Mouse (Mus musculus): ENCODE results near the gene Snx11. TPM values are rescaled to one million over a fixed set of nuclear protein-coding genes. Genes with fewer than 3 reads are reported as not detected.
A peak's percentile ranks its signal among the peaks of the same experiment; 100 is the strongest.

Snx11 gene
- polyA plus RNA-seq (2014; fragmentation: Nextera tagmentation; extraction: Ambion mirVana): 9.8 and 10.4 TPM in 2 replicates

- H3K27me3 ChIP-seq (ENCODE audit: control insufficient read depth, insufficient read depth, low read length): no peaks in the 10 kb centered on the region
- no peaks in the 10 kb centered on the region for H3K36me3 ChIP-seq (replicated peaks; ENCODE audit: control insufficient read depth, insufficient read depth, low read depth, low read length)
- WGBS: 1% methylated on average over 59 of the region's 59 CpGs
- DNase-seq (ENCODE audit: low spot score) (peak; percentile 99), ATAC-seq (replicated peaks; ENCODE audit: insufficient number of reproducible peaks, low FRiP score, low TSS enrichment, low read depth) (peak; percentile 99)
- no peak within 1 kb of the TSS; the same call in 1 of the 2 replicates for H3K27ac ChIP-seq (replicated peaks; ENCODE audit: low read depth, low read length)
- peak within 1 kb of the TSS; percentile 53 for H3K9ac ChIP-seq (replicated peaks; ENCODE audit: low read length)
- H3K9me3 ChIP-seq (replicated peaks; ENCODE audit: control insufficient read depth, low read length): no peaks in the 10 kb centered on the region
- peak within 1 kb of the TSS; percentile 55 for H3K4me2 ChIP-seq (ENCODE audit: low read depth, low read length)
- H3K4me1 ChIP-seq (ENCODE audit: control insufficient read depth, insufficient read depth, low read length): peaks cover 5% of the 10 kb centered on the region
- peak within 1 kb of the TSS; percentile 58 for H3K4me3 ChIP-seq (ENCODE audit: low read depth, low read length)
Measured at GRCm38 (mm10) chr11:96776968-96777962, at the start of gene Snx11. Snx11 (minus strand) TSS chr11:96777559.

GRCm38 (mm10) chr11:96826481-96826880 is 49.1 kb upstream of the Snx11 start:
- WGBS: 81% methylated on average over 2 of the region's 2 CpGs
- peaks cover 2% of the 10 kb centered on the region; the same call in 1 of the 2 replicates for H3K36me3 ChIP-seq (replicated peaks; ENCODE audit: control insufficient read depth, insufficient read depth, low read depth, low read length)
- no peak for DNase-seq (ENCODE audit: low spot score)
- H3K9me3 ChIP-seq (replicated peaks; ENCODE audit: control insufficient read depth, low read length): no peaks in the 10 kb centered on the region
- no peak for ATAC-seq (replicated peaks; ENCODE audit: insufficient number of reproducible peaks, low FRiP score, low TSS enrichment, low read depth)
- H3K27me3 ChIP-seq (ENCODE audit: control insufficient read depth, insufficient read depth, low read length): no peaks in the 10 kb centered on the region
- H3K9ac ChIP-seq (replicated peaks; ENCODE audit: low read length): peak overlapping the region; percentile 6; the same call in 1 of the 2 replicates
- no peak overlapping the region for H3K27ac ChIP-seq (replicated peaks; ENCODE audit: low read depth, low read length)
- no peak overlapping the region; the same call in 1 of the 2 replicates for H3K4me2 ChIP-seq (ENCODE audit: low read depth, low read length)
- H3K4me3 ChIP-seq (ENCODE audit: low read depth, low read length): 0 out of 2 replicates have a peak overlapping the region, but pooled peaks have one; percentile 1
- H3K4me1 ChIP-seq (ENCODE audit: control insufficient read depth, insufficient read depth, low read length): peaks cover 23% of the 10 kb centered on the region

- H3K4me2 ChIP-seq (ENCODE audit: low read depth, low read length): peak overlapping the region; percentile 2
- H3K9ac ChIP-seq (replicated peaks; ENCODE audit: low read length): no peak overlapping the region
- H3K4me1 ChIP-seq (ENCODE audit: control insufficient read depth, insufficient read depth, low read length): peaks cover 23% of the 10 kb centered on the region
- no peak for DNase-seq (ENCODE audit: low spot score)
- H3K27ac ChIP-seq (replicated peaks; ENCODE audit: low read depth, low read length): peak overlapping the region; percentile 82; the same call in 1 of the 2 replicates
- ATAC-seq (replicated peaks; ENCODE audit: insufficient number of reproducible peaks, low FRiP score, low TSS enrichment, low read depth): no peak
- H3K9me3 ChIP-seq (replicated peaks; ENCODE audit: control insufficient read depth, low read length): no peaks in the 10 kb centered on the region
- H3K36me3 ChIP-seq (replicated peaks; ENCODE audit: control insufficient read depth, insufficient read depth, low read depth, low read length): peaks cover 16% of the 10 kb centered on the region
- no peaks in the 10 kb centered on the region for H3K27me3 ChIP-seq (ENCODE audit: control insufficient read depth, insufficient read depth, low read length)
- H3K4me3 ChIP-seq (ENCODE audit: low read depth, low read length): no peak overlapping the region
- WGBS: 52% methylated on average over 7 of the region's 7 CpGs
Measured at GRCm38 (mm10) chr11:96824783-96825495, 47.6 kb upstream of the Snx11 start.

- H3K9me3 ChIP-seq (replicated peaks; ENCODE audit: control insufficient read depth, low read length): no peaks in the 10 kb centered on the region
- peaks cover 23% of the 10 kb centered on the region for H3K4me1 ChIP-seq (ENCODE audit: control insufficient read depth, insufficient read depth, low read length)
- peak overlapping the region; percentile 52 for H3K9ac ChIP-seq (replicated peaks; ENCODE audit: low read length)
- peak; percentile 98 for DNase-seq (ENCODE audit: low spot score)
- H3K36me3 ChIP-seq (replicated peaks; ENCODE audit: control insufficient read depth, insufficient read depth, low read depth, low read length): peaks cover 16% of the 10 kb centered on the region
- 2% methylated on average over 26 of the region's 26 CpGs for WGBS
- H3K27me3 ChIP-seq (ENCODE audit: control insufficient read depth, insufficient read depth, low read length): no peaks in the 10 kb centered on the region
- peak overlapping the region; percentile 46 for H3K4me3 ChIP-seq (ENCODE audit: low read depth, low read length)
- H3K4me2 ChIP-seq (ENCODE audit: low read depth, low read length): peak overlapping the region; percentile 94
- ATAC-seq (replicated peaks; ENCODE audit: insufficient number of reproducible peaks, low FRiP score, low TSS enrichment, low read depth): peak; percentile 82
- H3K27ac ChIP-seq (replicated peaks; ENCODE audit: low read depth, low read length): peak overlapping the region; percentile 82
Measured at GRCm38 (mm10) chr11:96823880-96824782, 46.8 kb upstream of the Snx11 start.

GRCm38 (mm10) chr11:96823471-96823837 is 46.1 kb upstream of the Snx11 start:
- ATAC-seq (replicated peaks; ENCODE audit: insufficient number of reproducible peaks, low FRiP score, low TSS enrichment, low read depth) (peak; percentile 46), DNase-seq (ENCODE audit: low spot score) (no peak)
- Histone ChIP-seq H3K27me3 (ENCODE audit: control insufficient read depth, insufficient read depth, low read length) (no peaks in the 10 kb centered on the region), H3K9ac (replicated peaks; ENCODE audit: low read length) (peak overlapping the region; percentile 52), H3K4me1 (ENCODE audit: control insufficient read depth, insufficient read depth, low read length) (peaks cover 23% of the 10 kb centered on the region), H3K27ac (replicated peaks; ENCODE audit: low read depth, low read length) (peak overlapping the region; percentile 59), H3K9me3 (replicated peaks; ENCODE audit: control insufficient read depth, low read length) (no peaks in the 10 kb centered on the region), H3K36me3 (replicated peaks; ENCODE audit: control insufficient read depth, insufficient read depth, low read depth, low read length) (peaks cover 16% of the 10 kb centered on the region), H3K4me3 (ENCODE audit: low read depth, low read length) (peak overlapping the region; percentile 46), H3K4me2 (ENCODE audit: low read depth, low read length) (peak overlapping the region; percentile 94)
- 11% methylated on average over 13 of the region's 13 CpGs for WGBS

GRCm38 (mm10) chr11:96822675-96823470 is 45.5 kb upstream of the Snx11 start:
- H3K36me3 ChIP-seq (replicated peaks; ENCODE audit: control insufficient read depth, insufficient read depth, low read depth, low read length): peaks cover 16% of the 10 kb centered on the region
- 37% methylated on average over 4 of the region's 4 CpGs for whole genome bisulfite sequencing

GRCm38 (mm10) chr11:96821956-96822355 is 44.6 kb upstream of the Snx11 start:
- peaks cover 15% of the 10 kb centered on the region for H3K36me3 ChIP-seq (replicated peaks; ENCODE audit: control insufficient read depth, insufficient read depth, low read depth, low read length)
- no peaks in the 10 kb centered on the region for H3K9me3 ChIP-seq (replicated peaks; ENCODE audit: control insufficient read depth, low read length)
- ATAC-seq (replicated peaks; ENCODE audit: insufficient number of reproducible peaks, low FRiP score, low TSS enrichment, low read depth): no peak
- peaks cover 20% of the 10 kb centered on the region for H3K4me1 ChIP-seq (ENCODE audit: control insufficient read depth, insufficient read depth, low read length)
- no peak overlapping the region for H3K4me3 ChIP-seq (ENCODE audit: low read depth, low read length)
- H3K4me2 ChIP-seq (ENCODE audit: low read depth, low read length): no peak overlapping the region
- no peaks in the 10 kb centered on the region for H3K27me3 ChIP-seq (ENCODE audit: control insufficient read depth, insufficient read depth, low read length)
- H3K27ac ChIP-seq (replicated peaks; ENCODE audit: low read depth, low read length): no peak overlapping the region
- no peak for DNase-seq (ENCODE audit: low spot score)
- H3K9ac ChIP-seq (replicated peaks; ENCODE audit: low read length): no peak overlapping the region
- 95% methylated on average over 10 of the region's 10 CpGs for WGBS

More at GRCm38 (mm10) chr11:96822675-96823470, 45.5 kb upstream of the Snx11 start:
- Histone ChIP-seq H3K9ac (replicated peaks; ENCODE audit: low read length) (peak overlapping the region; percentile 52), H3K9me3 (replicated peaks; ENCODE audit: control insufficient read depth, low read length) (no peaks in the 10 kb centered on the region), H3K4me1 (ENCODE audit: control insufficient read depth, insufficient read depth, low read length) (peaks cover 23% of the 10 kb centered on the region), H3K27ac (replicated peaks; ENCODE audit: low read depth, low read length) (no peak overlapping the region), H3K4me2 (ENCODE audit: low read depth, low read length) (peak overlapping the region; percentile 94), H3K27me3 (ENCODE audit: control insufficient read depth, insufficient read depth, low read length) (no peaks in the 10 kb centered on the region), H3K4me3 (ENCODE audit: low read depth, low read length) (peak overlapping the region; percentile 46)
- DNase-seq (ENCODE audit: low spot score) (no peak), ATAC-seq (replicated peaks; ENCODE audit: insufficient number of reproducible peaks, low FRiP score, low TSS enrichment, low read depth) (no peak)

Measured in embryonic facial prominence, embryonic 11.5 days (tissue).